Mouse (Mus musculus) C2C12 (cell line): ENCODE measurements around the gene Slc7a11.

Source experiments
- CEBPB ChIP-seq: IDR thresholded peaks from one replicate; pipeline ENCODE4 v1.6.1; 2011; ENCODE audit warnings: low read depth, mild to moderate bottlenecking, control low read depth, moderate library complexity
- CTCF ChIP-seq: IDR thresholded peaks from one replicate; pipeline ENCODE4 v1.5.1; 2011; ENCODE audit not compliant: control insufficient read depth, insufficient read depth, insufficient read length
- MAX ChIP-seq: IDR thresholded peaks from one replicate; pipeline ENCODE4 v1.6.1; 2011; ENCODE audit warnings: mild to moderate bottlenecking, control low read depth
- MYOD1 ChIP-seq: IDR thresholded peaks from one replicate; pipeline ENCODE4 v1.6.1; 2011; ENCODE audit warnings: low read depth; ENCODE audit not compliant: control insufficient read depth, insufficient read length
- MYOG ChIP-seq: IDR thresholded peaks from one replicate; pipeline ENCODE4 v1.6.1; 2011; ENCODE audit not compliant: control insufficient read depth, insufficient read length; ENCODE audit errors: extremely low read depth
- USF1 ChIP-seq: IDR thresholded peaks from one replicate; pipeline ENCODE4 v1.6.1; 2011; ENCODE audit warnings: low read depth, mild to moderate bottlenecking, control low read depth, moderate library complexity

DNA sequence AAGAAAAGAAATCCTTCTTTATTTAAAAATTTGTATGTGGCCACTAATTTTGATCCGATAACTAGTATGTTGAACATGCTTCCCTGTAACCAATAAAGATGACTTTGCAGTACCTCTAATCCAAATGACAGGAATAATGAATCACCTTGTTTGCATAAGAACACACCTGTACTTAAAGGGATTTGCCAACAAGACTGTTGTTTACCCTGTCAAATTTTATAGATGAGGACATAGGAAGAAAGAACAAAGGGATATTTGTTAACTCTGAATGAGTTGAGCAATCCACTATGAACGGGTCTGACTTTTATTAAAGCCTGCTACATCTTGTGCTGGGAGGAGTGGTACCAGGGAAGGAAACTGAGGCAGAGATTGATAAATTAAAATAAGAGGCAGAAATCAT, 181.3 kb downstream of the Slc7a11 start:
- TF ChIP-seq CEBPB (no peak), CTCF (no peak), MAX (no peak), MYOG (no peak), MYOD1 (no peak), USF1 (no peak)
